Mouse (Mus musculus): Measurements from ENCODE around the gene Kti12. TPM values are rescaled to one million over a fixed set of nuclear protein-coding genes. Genes with fewer than 3 reads are reported as not detected.

The Kti12 gene
- polyA plus RNA-seq, 1 experiment from 2014 or later = 49.9 TPM

GRCm38 (mm10) chr4:108887456-108887855, 39.9 kb downstream of the Kti12 start:
- DNase-seq (ENCODE audit: low spot score, missing footprints) (no peak), ATAC-seq (ENCODE audit: low FRiP score) (no peak)
- Histone ChIP-seq H3K27ac (ENCODE audit: low read depth, low read length) (no peak overlapping the region), H3K27me3 (ENCODE audit: control insufficient read depth, insufficient read depth, low read length) (no peaks in the 10 kb centered on the region), H3K4me2 (no peak overlapping the region), H3K9me3 (ENCODE audit: control insufficient read depth, low read length) (no peaks in the 10 kb centered on the region), H3K4me1 (ENCODE audit: control insufficient read depth, insufficient read depth, low read length) (no peaks in the 10 kb centered on the region), H3K4me3 (ENCODE audit: low read depth, low read length) (no peak overlapping the region), H3K9ac (ENCODE audit: low read length) (no peak overlapping the region), H3K36me3 (ENCODE audit: control insufficient read depth, insufficient read depth, low read length) (no peaks in the 10 kb centered on the region)
- 94% methylated on average over 4 of the region's 4 CpGs for WGBS

- no peaks in the 10 kb centered on the region for H3K36me3 ChIP-seq (ENCODE audit: control insufficient read depth, insufficient read depth, low read length)
- H3K9me3 ChIP-seq (ENCODE audit: control insufficient read depth, low read length) = no peaks in the 10 kb centered on the region
- ATAC-seq (ENCODE audit: low FRiP score) = no peak
- H3K4me1 ChIP-seq (ENCODE audit: control insufficient read depth, insufficient read depth, low read length) = no peaks in the 10 kb centered on the region
- H3K27ac ChIP-seq (ENCODE audit: low read depth, low read length) = no peak overlapping the region
- H3K27me3 ChIP-seq (ENCODE audit: control insufficient read depth, insufficient read depth, low read length) = no peaks in the 10 kb centered on the region
- no peak for DNase-seq (ENCODE audit: low spot score, missing footprints)
- 84% methylated on average over 6 of the region's 6 CpGs for WGBS
- H3K4me2 ChIP-seq = no peak overlapping the region
- H3K9ac ChIP-seq (ENCODE audit: low read length) = no peak overlapping the region
- no peak overlapping the region for H3K4me3 ChIP-seq (ENCODE audit: low read depth, low read length)
Observed at GRCm38 (mm10) chr4:108890876-108891275, 43.3 kb downstream of the Kti12 start.

Other genes starting within 250 kb of the Kti12 start
- gene Cc2d1b, start 227.8 kb upstream of the Kti12 start, polyA plus RNA-seq (2014; fragmentation: Nextera tagmentation; extraction: Ambion mirVana) = 15.3 and 19.8 TPM in 2 replicates
- 0.45 and 0.51 TPM in 2 replicates for gene 3110021N24Rik, start 128.1 kb upstream of the Kti12 start, polyA plus RNA-seq (2014; fragmentation: Nextera tagmentation; extraction: Ambion mirVana)
- 3.6 and 3.9 TPM in 2 replicates for gene Zfyve9, start 67.0 kb upstream of the Kti12 start, polyA plus RNA-seq (2014; fragmentation: Nextera tagmentation; extraction: Ambion mirVana)
- 284 and 311 TPM in 2 replicates for gene Btf3l4, start 14.2 kb upstream of the Kti12 start, polyA plus RNA-seq (2014; fragmentation: Nextera tagmentation; extraction: Ambion mirVana)
- 112 and 113 TPM in 2 replicates for gene Txndc12, start 13.2 kb upstream of the Kti12 start, polyA plus RNA-seq (2014; fragmentation: Nextera tagmentation; extraction: Ambion mirVana)
- 1.2 TPM in 2 replicates for gene A730015C16Rik, start 834 bp downstream of the Kti12 start, polyA plus RNA-seq (2014; fragmentation: Nextera tagmentation; extraction: Ambion mirVana)
- 29.2 and 29.5 TPM in 2 replicates for gene Rab3b, start 31.3 kb downstream of the Kti12 start, polyA plus RNA-seq (2014; fragmentation: Nextera tagmentation; extraction: Ambion mirVana)
- 65.6 and 70.8 TPM in 2 replicates for gene Nrd1, start 152.9 kb downstream of the Kti12 start, polyA plus RNA-seq (2014; fragmentation: Nextera tagmentation; extraction: Ambion mirVana)